Mouse (Mus musculus): ENCODE measurements around the gene Alox12. TPM values are rescaled to one million over a fixed set of nuclear protein-coding genes. Genes with fewer than 3 reads are reported as not detected.

Alox12 gene
- total and polyA plus RNA-seq, 3 experiments, result 0.03 TPM; not detected in 2

GRCm38 (mm10) chr11:70220731-70221602, 34.2 kb downstream of the Alox12 start, which contains the start of gene Slc16a13:
Slc16a13 (minus strand) TSS chr11:70221064.
- H3K36me3 ChIP-seq (ENCODE audit: control insufficient read depth in 1 of 2, insufficient read depth in 2 of 2, low read length in 2 of 2), result peaks cover 0 to 5% of the 10 kb centered on the region in 2 experiments; a peak in 2 of 4 replicates
- H3K9me3 ChIP-seq (replicated peaks; ENCODE audit: insufficient read depth, low read length), result no peaks in the 10 kb centered on the region
- H3K4me1 ChIP-seq (ENCODE audit: control insufficient read depth in 1 of 2, insufficient read depth in 2 of 2, low read length in 2 of 2), result peaks cover 5 to 7% of the 10 kb centered on the region in 2 experiments; a peak in 3 of 4 replicates
- DNase-seq (ENCODE audit: low read depth, low spot score), result peak; percentile 100
- H3K4me3 ChIP-seq (ENCODE audit: control insufficient read depth in 1 of 2, insufficient read depth in 1 of 2, low read depth in 2 of 2, low read length in 2 of 2), result peak within 1 kb of the TSS; percentile 66 to 77
- peak within 1 kb of the TSS; percentile 95 for H3K27ac ChIP-seq (ENCODE audit: control insufficient read depth, low read depth, low read length)
- peaks cover 5% of the 10 kb centered on the region; the same call in 1 of the 2 replicates for H3K79me2 ChIP-seq (ENCODE audit: control insufficient read depth, insufficient read depth, low read length, poor library complexity)
- H3K9ac ChIP-seq (ENCODE audit: control insufficient read depth, low read depth, low read length, poor library complexity, severe bottlenecking), result peak within 1 kb of the TSS; percentile 81
- H3K27me3 ChIP-seq (ENCODE audit: control insufficient read depth in 1 of 2, insufficient read depth in 2 of 2, low read length in 2 of 2), result no peaks in the 10 kb centered on the region
- TF ChIP-seq CTCF (IDR thresholded peaks at IDR 0.05 in 2 of 3, conservative IDR thresholded peaks at IDR 0.05 in 1 of 3; ENCODE audit: control insufficient read depth in 1 of 3, insufficient read depth in 1 of 3, low read depth in 2 of 3, low read length in 3 of 3, poor library complexity in 1 of 3, severe bottlenecking in 1 of 3) (no peak), TBP (IDR thresholded peaks at IDR 0.05; ENCODE audit: low read depth, low read length) (peak; percentile 96), RCOR1 (IDR thresholded peaks at IDR 0.05; ENCODE audit: low read depth, low read length) (no peak), GATA1 (IDR thresholded peaks at IDR 0.05; ENCODE audit: low read depth, low read length) (peak; percentile 35), MYB (IDR thresholded peaks at IDR 0.05; ENCODE audit: low read depth, low read length) (0 out of 2 replicates have a peak, but pooled peaks have one; percentile 34), KAT2A (conservative IDR thresholded peaks at IDR 0.05; ENCODE audit: low read depth, low read length) (no peak; the same call in 1 of the 2 replicates), GABPA (IDR thresholded peaks at IDR 0.05; ENCODE audit: low read depth, low read length) (no peak), ZKSCAN1 (IDR thresholded peaks at IDR 0.05; ENCODE audit: low read depth, low read length) (no peak), ZNF384 (IDR thresholded peaks at IDR 0.05; ENCODE audit: low read depth, low read length) (no peak), MYC (IDR thresholded peaks at IDR 0.05; ENCODE audit: low read depth, low read length) (peak; percentile 73; the same call in 1 of the 2 replicates), UBTF (IDR thresholded peaks at IDR 0.05; ENCODE audit: borderline replicate concordance, insufficient read depth, low read depth, low read length) (0 out of 2 replicates have a peak, but pooled peaks have one; percentile 53), USF1 (IDR thresholded peaks at IDR 0.05; ENCODE audit: low read depth, low read length) (peak; percentile 98), MAX (IDR thresholded peaks at IDR 0.05; ENCODE audit: low read length) (peak; percentile 97), MXI1 (IDR thresholded peaks at IDR 0.05; ENCODE audit: low read depth, low read length) (peak; percentile 94), POLR2AphosphoS2 (IDR thresholded peaks at IDR 0.05; ENCODE audit: low read length) (peak; percentile 95), TAL1 (IDR thresholded peaks at IDR 0.05; ENCODE audit: low read length) (peak; percentile 53), CHD2 (IDR thresholded peaks at IDR 0.05; ENCODE audit: low read length) (no peak), MAFK (IDR thresholded peaks at IDR 0.05; ENCODE audit: borderline replicate concordance, low read depth, low read length) (no peak), POLR2A (IDR thresholded peaks at IDR 0.05; ENCODE audit: control insufficient read depth in 1 of 2, insufficient read depth in 1 of 2, low read depth in 1 of 2, low read length in 2 of 2, poor library complexity in 1 of 2) (peak; percentile 88 to 98), ETS1 (IDR thresholded peaks at IDR 0.05; ENCODE audit: low read depth, low read length) (peak; percentile 63), ZC3H11A (IDR thresholded peaks at IDR 0.05; ENCODE audit: low read depth, low read length) (no peak), MAZ (IDR thresholded peaks at IDR 0.05; ENCODE audit: low read depth, low read length) (no peak; the same call in 1 of the 2 replicates), MEF2A (IDR thresholded peaks at IDR 0.05; ENCODE audit: extremely low read depth, insufficient replicate concordance, low read depth, low read length, poor library complexity, severe bottlenecking) (no peak), TCF12 (IDR thresholded peaks at IDR 0.05; ENCODE audit: low read depth, low read length) (peak; percentile 78), HCFC1 (IDR thresholded peaks at IDR 0.05; ENCODE audit: low read depth, low read length) (peak; percentile 62; the same call in 1 of the 2 replicates), NRF1 (IDR thresholded peaks at IDR 0.05; ENCODE audit: insufficient read depth, low read depth, low read length, poor library complexity, severe bottlenecking) (peak; percentile 95), BHLHE40 (IDR thresholded peaks at IDR 0.05; ENCODE audit: borderline replicate concordance, low read depth, low read length) (peak; percentile 86), JUND (IDR thresholded peaks at IDR 0.05; ENCODE audit: low read depth, low read length) (no peak), CHD1 (IDR thresholded peaks at IDR 0.05; ENCODE audit: low read depth, low read length) (no peak), SMC3 (IDR thresholded peaks at IDR 0.05; ENCODE audit: low read depth, low read length) (no peak), USF2 (IDR thresholded peaks at IDR 0.05; ENCODE audit: borderline replicate concordance in 1 of 2, insufficient read depth in 1 of 2, low read depth in 1 of 2, low read length in 2 of 2) (peak; percentile 58 to 86), ZMIZ1 (IDR thresholded peaks at IDR 0.05; ENCODE audit: low read depth, low read length) (peak; percentile 93), SIN3A (IDR thresholded peaks at IDR 0.05; ENCODE audit: low read length) (peak; percentile 88), NELFE (IDR thresholded peaks at IDR 0.05; ENCODE audit: low read depth, low read length) (peak; percentile 97), EP300 (IDR thresholded peaks at IDR 0.05; ENCODE audit: low read depth in 1 of 2, low read length in 2 of 2) (peak in 1 of 2 experiments; percentile 51; a peak in 2 of 4 replicates)
